Mouse (Mus musculus) right cerebral cortex, postnatal 25 days (tissue): ENCODE measurements around the gene Agap1.
A peak's percentile ranks its signal among the peaks of the same experiment; 100 is the strongest.

Experiments
- DNase-seq: peaks from one replicate; pipeline ENCODE4 v3.0.0; 2022

The Agap1 gene

DNA sequence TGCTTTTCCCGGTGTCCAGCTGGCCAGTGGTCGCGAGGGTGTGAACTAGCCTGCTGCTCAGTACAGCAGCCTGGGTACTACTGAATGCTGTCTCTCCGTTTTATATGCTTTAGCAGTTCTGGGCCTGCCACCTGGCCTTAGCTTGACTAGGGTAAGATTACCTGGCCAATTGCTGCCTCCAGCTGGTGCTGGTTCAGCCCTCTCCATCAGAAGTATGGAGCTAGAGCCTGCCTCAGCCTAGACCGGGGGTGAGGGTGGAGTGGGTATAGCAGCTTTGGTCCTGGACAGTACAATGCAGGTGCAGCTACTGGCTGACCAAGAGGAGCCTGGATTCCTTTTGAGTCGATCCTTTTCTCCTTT lies 127.1 kb downstream of the Agap1 start:
- DNase-seq, result no peak

DNA sequence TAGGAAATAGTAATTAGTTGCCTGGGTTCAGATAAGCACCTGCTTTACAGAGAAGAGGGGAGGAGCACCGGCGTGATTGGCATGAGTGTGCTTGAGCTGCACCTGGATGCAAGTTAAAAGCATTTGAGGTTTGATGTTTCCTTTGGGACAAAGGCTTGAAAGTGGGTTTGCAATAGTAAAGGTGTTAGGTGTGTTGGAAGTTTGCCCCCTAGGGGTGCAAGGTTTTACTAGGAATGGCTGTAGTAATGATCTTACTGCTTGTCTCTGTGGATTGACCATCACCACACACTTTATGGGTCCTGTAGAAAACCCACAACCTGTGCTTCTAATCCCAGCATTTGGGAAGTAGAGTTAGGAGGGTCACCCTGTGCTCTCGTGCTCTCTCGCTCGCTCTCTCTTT lies 128.8 kb downstream of the Agap1 start:
- DNase-seq, result no peak

DNA sequence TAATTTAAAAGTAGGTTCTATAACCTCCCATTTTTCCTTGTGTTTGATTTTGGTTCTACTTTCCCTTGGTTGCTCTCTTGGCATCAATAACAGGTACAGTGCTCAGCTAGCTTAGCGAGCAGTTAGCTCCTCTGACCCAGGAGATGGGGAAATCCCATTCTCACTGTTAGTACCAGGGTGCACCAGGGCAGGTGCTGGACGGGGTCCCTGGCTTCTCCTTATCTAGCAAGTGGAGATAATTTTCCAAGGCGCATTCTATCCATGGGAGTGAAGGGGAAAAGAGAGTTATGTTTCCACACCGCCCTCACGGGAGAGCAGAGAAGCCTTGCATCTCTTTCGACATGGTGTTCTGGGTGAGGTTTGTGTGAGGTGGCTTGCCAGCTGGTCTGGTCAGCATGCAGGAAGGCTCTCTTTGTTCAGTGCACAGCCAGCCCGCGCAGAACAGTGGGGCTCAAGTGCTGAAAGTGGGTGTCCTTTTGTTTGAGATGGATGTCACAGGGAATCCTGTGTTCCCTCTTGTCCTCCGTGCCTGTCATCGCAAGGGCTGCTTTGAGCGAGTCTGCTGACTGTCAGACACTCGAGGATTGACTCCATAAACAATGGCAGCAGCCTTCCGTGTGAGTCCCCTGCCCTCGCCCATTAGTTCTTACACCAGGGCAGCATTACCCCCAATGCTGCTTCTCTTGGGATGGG lies 132.5 kb downstream of the Agap1 start:
- no peak for DNase-seq

DNA sequence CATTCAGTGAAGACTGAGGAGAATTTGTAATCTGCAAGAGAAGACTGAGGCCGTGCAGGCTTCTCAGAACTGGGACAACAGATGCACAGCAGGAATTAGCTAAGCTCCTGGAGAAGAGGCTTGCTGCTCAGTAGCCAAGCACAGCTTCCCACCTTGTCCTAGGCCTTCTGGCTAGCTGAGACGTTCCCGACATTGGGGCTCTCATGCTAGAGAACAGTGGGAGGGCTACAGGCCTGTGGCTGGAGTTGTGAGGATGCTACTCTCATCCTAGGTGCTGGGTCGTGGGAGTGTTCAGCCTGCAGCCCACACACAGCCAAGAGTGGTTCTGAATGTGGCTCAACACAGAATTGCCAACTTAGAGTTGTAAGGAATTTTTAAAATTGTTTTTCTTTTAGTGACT lies 133.5 kb downstream of the Agap1 start:
- peak; percentile 39 for DNase-seq

DNA sequence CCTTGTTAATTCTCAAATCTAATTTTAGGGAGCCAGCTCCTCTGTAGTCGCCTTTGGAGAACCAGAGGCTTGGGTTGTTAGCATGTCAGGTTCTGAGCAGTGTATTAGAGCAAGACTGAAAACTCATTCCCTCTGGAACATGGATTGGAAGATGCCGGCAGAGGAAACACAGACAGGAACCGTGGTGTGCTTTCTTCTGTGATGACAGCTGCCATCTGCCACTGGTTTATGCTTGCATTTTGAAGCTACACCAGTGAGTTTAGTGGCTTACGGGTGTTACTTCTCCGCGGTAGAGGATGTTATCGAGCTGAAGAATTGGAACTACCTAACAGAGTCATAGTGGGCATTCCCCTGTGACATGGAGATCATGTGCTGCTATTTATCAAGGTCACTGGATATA lies 136.4 kb downstream of the Agap1 start:
- DNase-seq, result no peak

DNA sequence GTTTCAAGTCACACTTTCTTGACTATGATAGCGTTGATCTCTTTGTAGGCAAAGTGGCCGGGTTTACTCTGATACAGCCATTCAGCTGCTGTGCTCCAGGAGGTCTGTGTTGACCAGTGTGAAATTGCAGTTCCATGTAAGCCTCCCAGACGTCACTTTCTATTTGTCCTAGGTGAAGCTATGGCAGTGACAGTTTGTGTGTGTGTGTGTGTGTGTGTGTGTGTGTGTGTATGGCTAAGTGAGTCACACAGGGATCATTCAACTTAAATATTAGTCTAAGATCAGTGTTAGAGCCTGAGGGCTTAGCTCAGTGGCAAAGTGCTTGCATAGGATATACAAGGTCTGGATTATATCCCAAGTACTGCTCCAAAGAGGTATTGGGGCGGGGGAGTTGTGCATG lies 138.6 kb downstream of the Agap1 start:
- DNase-seq, result no peak

DNA sequence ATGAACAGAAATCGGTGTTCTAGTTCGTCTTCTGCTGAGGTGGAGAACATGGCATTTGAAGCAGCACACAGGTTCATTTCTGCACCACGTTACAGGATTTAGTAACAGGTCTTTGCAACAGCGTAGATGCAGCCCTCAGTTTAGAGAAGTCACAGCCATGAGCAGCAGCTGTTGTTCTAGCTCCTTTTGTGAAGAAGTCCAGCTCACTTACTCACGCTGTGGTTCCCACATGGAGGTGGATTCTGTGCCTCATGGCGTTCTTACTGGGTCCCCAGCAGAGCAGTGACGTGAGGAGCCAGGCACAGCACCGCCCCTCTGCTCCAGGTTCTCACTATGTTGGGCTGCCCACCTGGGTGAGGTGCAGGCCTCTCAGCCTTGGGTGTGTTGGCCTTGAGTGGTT lies 140.4 kb downstream of the Agap1 start:
- DNase-seq, result no peak

DNA sequence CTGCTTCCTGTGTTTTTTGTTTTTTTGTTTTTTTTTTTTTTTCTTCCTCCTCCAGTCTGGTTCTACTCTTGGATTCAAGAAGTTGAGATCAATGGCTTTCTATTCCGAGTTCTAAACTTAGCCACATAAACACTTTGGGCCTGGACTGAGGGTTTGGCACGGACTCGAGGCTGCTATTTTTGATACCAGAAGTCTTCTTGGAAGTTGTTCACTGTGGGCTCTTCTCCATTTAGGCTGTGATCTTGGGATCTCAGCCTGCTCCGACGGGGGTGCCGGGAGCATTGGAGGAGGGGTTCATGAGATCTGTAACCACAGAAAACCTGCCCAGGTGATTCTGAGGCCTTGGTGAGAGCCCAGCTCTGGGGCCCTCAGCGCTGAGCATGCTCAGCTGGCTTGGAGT lies 140.8 kb downstream of the Agap1 start:
- no peak for DNase-seq

DNA sequence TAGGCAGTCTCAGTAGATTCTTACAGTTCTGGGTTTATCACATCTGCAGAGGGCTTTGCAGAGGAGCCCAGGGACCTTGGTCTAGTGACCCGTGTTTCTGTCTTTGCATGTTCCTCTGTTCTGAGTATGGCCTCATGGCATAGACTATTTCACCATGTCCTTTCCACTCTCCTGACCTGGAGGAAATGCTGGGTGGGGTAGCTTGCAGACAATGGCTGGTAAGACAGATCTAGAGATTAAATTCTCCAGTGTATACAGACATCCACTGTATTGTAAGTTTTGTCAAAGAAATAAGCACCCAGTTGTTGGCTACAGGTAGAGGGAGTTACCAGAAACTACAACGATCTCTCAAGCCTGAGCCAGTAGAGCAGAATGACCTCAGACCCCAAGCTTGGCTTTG lies 141.6 kb downstream of the Agap1 start:
- no peak for DNase-seq

DNA sequence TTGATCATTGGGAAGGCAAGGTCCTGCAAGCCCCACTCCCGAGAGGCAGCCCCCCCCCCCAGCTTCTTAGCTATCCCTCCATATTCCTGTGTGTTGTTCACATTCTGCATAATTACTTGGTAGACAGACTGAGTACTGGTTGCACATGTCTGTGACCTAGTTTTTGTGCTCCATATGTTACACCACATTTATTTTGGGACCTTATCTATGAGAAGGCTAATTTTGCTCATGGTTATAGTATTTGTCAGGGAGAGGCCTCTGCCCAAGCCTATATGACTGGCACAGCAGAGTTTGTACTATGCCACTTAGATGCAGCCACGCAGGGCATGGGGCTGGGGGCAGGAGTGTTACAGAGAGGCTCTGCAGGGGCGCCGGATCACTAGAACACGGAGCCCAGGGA lies 144.3 kb downstream of the Agap1 start:
- DNase-seq, result no peak

DNA sequence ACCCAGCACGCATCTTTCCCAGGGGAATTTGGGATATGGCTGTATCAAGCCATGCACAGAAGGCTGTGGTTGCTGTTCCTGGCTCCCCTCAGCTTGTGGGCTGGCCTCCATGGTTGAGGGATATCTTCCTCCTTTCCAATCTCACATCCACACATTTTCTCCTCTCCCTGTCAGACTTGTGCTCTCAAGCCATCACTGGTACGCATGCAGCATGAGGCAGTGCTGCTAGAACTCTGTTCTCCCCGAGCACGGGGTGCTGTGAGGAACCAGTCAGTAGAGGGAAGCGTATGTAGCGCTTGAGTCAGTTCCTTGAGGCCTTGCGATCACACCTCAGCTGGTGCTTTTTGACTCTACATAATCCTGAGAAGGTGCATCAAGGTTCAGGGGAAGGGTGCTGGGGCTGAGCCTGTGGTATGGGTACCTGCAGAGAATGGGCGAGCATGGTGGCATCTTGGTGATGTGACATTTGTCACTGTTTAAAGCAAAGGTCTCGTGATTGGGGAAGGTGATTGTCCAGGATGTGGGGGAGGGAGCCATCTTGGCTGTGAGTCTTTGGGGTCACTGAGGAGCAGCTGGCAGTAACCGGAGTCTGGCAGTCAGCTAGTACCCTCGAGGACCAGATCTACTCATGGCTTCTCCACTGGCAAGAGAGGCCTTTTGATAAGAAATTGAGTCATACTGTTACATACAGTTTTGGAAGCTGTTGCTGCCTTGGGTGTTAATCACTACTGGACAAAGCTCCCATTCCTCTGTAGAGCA lies 145.6 kb downstream of the Agap1 start:
- no peak for DNase-seq

DNA sequence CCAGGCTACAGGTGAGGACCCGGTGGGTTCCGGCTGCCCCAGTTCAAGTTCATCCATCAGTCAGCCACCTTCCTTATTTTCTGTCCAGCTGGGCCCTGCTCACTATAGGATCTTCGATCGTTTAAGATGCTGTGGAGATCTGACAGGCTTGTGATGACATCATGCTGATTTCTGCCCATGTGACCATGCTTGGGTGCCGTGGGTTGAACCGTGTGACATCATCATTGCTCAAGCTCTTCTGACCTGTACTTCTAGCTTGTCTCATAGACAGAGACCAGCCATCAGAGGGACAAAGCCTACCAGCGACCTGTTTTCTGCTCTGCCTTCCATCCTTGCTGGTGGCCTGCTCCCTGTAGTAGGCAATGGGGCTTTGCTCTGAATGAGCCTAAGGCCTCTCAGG lies 146.7 kb downstream of the Agap1 start:
- no peak for DNase-seq

DNA sequence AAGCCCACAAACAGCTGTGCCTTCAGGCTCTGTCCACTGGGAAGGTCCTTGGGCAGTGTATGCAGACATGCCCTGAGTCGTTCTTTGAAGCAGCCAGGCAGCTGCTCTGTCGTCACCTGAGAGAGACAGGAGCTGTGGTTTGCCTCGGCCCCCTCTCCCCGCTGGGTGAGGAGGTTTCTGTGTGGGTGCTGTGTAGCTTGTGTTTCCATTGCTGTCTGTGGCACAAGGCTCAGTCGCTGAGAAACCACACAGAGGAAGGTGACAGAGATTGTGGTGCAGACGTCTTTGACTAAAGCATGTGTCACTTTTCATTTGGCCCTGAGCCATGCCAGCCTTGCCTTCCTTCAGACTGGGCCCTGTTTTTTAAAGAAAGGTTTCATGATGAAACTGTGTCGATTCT lies 148.3 kb downstream of the Agap1 start:
- DNase-seq, result no peak

DNA sequence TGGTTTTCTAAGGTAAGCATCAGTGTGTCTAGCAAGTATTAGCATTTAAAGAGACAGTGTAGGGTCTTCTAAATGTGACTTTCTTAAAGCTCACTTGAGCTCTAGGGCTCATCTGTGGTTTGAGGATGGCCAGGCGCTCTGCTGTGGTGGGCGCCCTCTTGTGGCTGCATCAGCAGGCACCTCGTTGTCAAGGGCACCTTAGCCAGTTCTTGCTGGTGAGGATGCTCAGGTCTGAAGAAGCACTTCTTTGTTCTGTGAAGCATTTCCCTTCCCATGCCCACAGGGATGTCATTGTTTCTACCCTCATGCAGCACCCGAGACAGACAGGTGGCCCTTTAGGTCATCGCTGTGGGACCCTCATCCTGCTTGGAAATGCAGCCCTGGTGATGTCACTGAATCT lies 152.0 kb downstream of the Agap1 start:
- peak; percentile 70 for DNase-seq

DNA sequence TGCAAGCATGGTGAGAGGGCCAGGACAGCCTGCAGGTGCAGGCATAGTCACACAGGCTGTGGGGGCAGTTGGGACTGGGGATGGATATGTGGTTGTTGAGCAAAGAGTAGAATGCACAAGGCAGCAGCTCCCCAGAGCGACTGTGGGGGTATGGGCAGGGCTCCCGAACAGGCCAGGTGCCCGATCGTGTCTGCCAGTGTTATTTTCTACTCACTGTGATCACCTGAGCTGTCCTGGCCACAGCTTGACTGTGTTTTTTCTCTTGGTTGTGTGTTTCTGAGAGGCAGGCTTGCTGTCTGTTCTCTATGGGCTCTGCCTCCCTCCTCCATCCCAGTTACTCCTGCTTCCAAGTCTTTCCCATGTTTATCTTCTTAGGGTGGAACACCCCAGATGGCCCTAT lies 154.2 kb downstream of the Agap1 start:
- no peak for DNase-seq

DNA sequence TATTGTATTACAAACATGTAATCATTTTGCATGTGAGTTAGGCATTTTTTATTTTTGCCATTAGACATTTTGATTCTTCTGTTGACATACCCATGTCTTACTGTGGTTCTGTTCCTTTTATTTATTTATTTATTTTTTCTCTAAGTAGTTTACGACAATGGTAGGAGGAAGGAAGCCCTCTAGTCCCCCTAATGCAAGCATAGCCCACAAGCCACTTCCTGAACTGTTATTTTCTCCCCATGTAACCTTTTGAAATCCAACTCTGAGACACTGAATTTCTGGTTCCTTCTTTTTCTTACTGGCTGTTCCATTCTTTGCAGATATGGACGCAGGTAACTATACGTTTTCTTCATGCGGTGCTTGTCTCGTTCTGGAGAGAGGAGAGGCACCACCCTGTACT lies 155.4 kb downstream of the Agap1 start:
- DNase-seq, result no peak

DNA sequence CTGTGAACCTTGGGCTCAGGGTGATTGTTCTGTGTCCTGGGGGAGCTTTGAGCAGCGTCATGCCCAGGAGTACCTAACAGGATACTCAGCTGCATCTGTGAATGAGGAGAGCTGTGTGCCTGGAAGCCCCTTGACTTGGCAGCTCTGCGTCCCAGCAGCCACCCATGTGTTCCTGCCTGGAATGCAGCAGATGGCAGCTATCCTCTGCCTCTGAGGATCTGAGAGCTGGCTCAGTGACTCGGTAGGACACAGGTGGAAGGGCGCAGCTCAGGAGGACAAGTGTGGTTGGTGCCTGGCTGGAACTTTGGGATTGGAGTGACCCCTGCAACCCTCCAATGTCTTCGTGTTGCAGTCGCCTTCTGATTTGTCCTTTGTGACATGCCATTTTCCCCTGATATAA lies 156.9 kb downstream of the Agap1 start:
- no peak for DNase-seq

DNA sequence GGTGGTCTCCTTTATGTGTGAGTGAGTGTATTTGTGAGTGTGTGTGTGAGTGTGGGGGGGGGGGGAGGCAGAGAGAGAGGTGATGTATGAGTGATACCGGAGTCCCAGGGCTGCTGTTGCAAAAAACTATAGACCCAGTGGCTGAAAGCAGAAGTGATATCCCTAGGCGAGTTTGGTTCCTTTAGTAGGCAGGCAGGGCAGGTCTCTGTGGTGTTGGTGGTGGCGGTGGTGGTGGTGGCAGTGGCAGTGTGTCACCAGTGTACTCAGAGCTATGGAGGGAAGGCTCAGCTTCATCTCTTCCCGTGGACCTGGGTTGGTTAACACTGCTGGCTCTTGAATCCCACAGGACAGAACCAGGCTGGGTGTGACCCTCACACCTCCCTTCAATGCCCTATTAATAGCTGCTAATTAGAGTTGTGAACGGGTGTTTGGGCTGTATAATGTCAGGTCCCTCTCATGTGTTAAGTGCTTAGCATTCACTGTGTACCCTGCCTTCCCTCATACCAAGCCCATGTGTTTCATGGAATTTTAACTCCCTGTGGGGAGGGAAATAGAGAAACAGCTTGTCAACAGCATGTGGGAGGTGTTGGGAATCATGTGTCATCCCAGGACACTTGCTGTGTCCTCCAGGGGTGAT lies 158.7 kb downstream of the Agap1 start:
- no peak for DNase-seq

DNA sequence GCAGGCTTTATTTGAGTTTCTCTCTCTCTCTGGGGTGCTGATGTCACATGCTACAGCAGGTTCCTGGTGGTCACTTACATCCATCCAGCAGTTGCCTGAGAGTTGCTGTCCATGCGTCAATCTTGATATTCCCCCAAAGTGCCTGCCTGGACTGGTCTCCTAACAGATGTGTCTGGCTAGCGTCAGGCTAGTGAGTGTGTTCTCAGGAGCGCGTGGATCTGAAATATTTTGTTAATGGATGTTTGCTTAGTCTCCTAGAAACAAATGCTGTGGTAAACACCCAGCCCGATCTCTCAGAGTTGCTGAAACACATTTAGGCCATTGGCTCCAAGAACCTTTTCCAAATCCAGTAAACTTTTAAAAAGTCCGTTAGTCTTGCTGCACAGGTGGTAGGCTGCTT lies 161.9 kb downstream of the Agap1 start:
- no peak for DNase-seq

DNA sequence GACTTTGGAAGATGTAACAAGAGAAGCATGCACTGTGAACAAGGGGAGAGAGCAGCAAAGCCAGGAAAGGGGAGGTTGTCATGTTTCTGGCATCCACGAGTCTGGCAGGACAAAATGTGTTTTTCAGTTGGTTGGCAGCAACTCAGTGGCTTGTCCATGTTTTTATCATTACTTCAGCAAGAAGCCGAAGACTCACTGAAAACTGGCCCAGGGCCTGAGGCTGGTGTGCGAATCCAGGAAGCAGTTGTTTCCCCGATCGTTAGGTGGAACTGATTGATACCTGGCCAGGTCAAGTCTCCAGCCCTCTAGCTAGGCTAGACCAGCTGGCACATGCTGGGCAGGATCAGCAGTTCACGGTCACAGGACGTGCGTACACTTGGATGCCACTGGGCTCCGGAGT lies 162.7 kb downstream of the Agap1 start:
- no peak for DNase-seq

DNA sequence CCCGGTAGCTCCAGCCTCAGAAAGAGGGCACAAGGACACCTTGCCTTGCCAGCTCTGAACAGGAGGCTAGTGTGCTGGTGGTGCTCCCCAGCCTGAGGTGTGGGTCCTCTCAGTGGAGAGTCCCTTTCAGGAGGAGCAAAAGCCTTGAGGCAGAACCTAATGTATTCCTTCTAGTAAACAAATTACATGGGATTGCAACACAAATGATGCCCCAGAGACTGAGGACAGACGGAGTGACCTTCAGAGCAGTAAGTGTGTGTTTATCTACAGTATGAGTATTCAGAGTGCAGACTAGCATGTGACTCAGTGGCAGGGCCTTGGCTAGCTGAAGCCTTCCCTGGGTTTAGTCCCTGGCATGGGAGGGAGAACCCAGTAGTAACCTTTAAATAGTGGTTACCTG lies 165.4 kb downstream of the Agap1 start:
- no peak for DNase-seq

DNA sequence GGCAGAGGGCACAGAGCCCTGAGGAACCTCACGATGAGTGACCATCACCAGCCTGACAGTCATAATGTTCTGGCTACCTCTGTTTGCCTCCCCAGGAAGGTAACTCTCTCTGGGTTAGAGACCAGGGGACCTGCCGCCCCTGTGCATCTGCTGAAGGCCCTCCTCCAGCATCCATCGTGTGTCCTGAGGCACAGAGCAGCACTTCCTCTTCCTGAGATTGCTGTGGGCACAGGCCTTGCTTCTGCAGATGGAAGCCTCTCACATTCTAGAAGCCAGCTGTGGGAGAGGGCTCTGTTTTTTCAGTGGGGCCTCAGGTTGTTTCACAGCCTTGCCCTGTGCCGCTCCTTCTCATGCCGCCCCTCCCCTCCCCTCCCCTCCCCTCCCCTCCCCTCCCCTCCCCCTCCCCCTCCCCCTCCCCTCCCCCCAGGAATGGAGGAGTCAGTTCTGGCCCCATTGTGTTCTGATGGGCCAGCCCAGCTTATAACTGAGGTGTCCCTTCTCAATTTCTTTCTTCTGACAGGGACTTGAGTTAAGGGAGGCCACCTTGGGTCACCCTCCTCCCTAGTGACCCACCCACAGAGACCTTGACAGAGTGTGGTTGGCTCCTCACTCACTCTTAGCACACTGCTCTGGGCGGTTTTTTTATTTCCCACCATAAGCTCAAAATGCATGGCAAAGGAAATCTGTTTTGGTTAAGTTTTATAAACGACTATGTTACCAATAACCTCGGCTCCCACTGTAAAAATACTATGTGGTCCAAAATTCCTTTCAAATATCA lies 166.6 kb downstream of the Agap1 start:
- no peak for DNase-seq

DNA sequence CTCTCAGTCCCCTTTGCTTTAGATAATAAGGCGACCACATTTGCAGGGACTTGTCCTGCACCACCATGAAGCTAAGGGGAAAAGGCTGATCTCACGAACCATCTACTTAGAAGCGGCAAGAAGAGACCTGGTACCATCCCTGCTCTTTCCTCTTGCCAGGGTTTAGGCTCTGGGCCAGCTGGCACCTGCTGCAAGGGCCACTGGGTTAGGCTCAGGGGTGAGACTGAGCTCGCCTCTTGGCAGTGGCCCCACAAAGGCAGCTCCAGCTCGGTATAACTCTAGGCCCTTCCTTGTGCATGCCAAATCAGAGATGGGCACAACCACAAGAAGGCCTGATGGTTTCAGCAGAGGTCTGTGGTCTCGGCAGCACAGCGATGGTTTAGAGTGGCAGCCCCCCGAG lies 167.3 kb downstream of the Agap1 start:
- DNase-seq, result no peak

DNA sequence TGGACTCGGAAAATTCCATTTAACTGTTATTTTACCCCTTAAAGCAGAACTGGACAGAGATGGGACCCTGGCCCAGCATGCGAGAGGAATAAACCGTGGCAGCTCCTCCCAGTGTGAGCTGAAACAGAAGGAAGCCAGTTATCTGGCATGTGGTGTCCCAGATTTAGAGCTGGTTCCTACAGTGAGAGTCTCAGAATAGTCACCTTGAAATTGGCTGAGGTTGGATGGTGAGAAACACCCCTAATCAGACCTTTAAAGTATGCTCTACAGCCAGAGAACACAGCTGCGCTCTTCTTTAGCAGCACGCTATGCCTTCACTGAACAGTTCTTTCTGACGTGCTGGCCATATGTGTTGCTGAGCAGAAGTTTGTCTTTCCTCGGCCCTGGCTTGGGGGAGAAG lies 168.2 kb downstream of the Agap1 start:
- no peak for DNase-seq
